Mouse (Mus musculus): ENCODE data around the gene Mfsd4b5. TPM values are rescaled to one million over a fixed set of nuclear protein-coding genes. Genes with fewer than 3 reads are reported as not detected.

Gene Mfsd4b5
- 0.13 and 0.16 TPM in 2 replicates for polyA plus RNA-seq (2015; fragmentation: Nextera tagmentation; extraction: Ambion mirVana)

DNA sequence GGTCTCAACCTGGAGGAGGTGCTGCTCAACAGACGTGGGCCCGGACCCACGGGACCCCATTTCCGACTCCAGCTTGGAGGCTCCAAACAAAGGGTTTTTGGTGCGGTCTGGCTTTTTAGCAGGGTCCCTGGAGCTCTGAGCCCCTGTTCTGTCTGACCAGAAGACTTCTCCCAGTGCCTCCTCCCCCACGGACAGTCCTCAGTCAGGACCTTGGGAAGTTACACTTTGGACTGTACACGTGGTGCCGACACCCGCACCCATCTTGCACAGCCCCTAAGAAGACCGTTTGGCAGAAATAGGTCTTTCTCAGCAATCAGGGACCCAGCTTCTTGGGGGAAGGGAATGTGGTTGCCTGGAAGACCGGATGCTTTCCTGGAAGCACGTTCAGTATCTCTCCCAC lies at the start of gene Mfsd4b5:
Gene Mfsd4b5, minus strand, starts transcription at position 181 of the 400 bp plus-strand sequence.
- ATAC-seq (ENCODE audit: low FRiP score, low TSS enrichment) = no peak
- 87% methylated on average over 12 of the region's 12 CpGs for WGBS
- DNase-seq (ENCODE audit: low spot score) = no peak

DNA sequence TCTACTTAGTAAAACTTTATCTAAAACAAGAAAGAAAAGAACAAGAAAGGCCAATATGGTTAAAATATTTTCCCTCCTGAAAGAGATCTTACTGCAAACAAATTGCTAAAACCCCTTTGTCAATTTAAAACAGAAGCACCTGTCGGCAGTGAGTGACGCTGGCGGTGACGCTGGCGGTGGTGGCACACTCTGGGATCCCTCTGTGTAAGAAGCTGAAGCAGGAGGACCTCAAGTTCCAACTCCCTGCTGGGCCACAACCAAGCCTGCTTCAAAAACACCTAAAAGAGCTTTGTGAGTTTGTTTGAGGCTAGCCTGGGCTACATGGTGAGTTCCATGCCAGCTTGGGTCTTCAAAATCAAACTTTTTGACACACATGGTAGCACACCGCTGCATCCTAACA lies 48.5 kb upstream of the Mfsd4b5 start:
- 97% methylated on average over 6 of the region's 6 CpGs for WGBS
- TF ChIP-seq CTCF (IDR thresholded peaks at IDR 0.05; ENCODE audit: low read depth) = no peak
- TF ChIP-seq EP300 (optimal IDR thresholded peaks at IDR 0.05) = no peak
- Histone ChIP-seq H3K9ac (ENCODE audit: low read length) (no peak overlapping the region), H3K4me2 (replicated peaks; ENCODE audit: low read depth) (no peak overlapping the region), H3K27me3 (ENCODE audit: control insufficient read depth, insufficient read depth, low read length) (no peaks in the 10 kb centered on the region), H3K9me3 (ENCODE audit: control insufficient read depth, low read length) (no peaks in the 10 kb centered on the region), H3K36me3 (ENCODE audit: control insufficient read depth, insufficient read depth, low read length) (no peaks in the 10 kb centered on the region), H3K27ac (replicated peaks) (no peak overlapping the region), H3K4me3 (ENCODE audit: low read depth, low read length) (no peak overlapping the region), H3K4me1 (replicated peaks; ENCODE audit: control insufficient read depth, insufficient read depth) (no peaks in the 10 kb centered on the region)
- no peak for ATAC-seq (ENCODE audit: low FRiP score, low TSS enrichment)
- no peak for DNase-seq (ENCODE audit: low spot score)

More for the DNA sequence above, at the start of gene Mfsd4b5:
- TF ChIP-seq EP300 (optimal IDR thresholded peaks at IDR 0.05) = no peak
- no peak for TF ChIP-seq CTCF (IDR thresholded peaks at IDR 0.05; ENCODE audit: low read depth)
- Histone ChIP-seq H3K36me3 (ENCODE audit: control insufficient read depth, insufficient read depth, low read length) (no peaks in the 10 kb centered on the region), H3K9ac (ENCODE audit: low read length) (no peak within 1 kb of the TSS), H3K27ac (replicated peaks) (no peak within 1 kb of the TSS), H3K4me1 (replicated peaks; ENCODE audit: control insufficient read depth, insufficient read depth) (no peaks in the 10 kb centered on the region), H3K9me3 (ENCODE audit: control insufficient read depth, low read length) (no peaks in the 10 kb centered on the region), H3K27me3 (ENCODE audit: control insufficient read depth, insufficient read depth, low read length) (no peaks in the 10 kb centered on the region), H3K4me3 (ENCODE audit: low read depth, low read length) (no peak within 1 kb of the TSS), H3K4me2 (replicated peaks; ENCODE audit: low read depth) (no peak within 1 kb of the TSS)

DNA sequence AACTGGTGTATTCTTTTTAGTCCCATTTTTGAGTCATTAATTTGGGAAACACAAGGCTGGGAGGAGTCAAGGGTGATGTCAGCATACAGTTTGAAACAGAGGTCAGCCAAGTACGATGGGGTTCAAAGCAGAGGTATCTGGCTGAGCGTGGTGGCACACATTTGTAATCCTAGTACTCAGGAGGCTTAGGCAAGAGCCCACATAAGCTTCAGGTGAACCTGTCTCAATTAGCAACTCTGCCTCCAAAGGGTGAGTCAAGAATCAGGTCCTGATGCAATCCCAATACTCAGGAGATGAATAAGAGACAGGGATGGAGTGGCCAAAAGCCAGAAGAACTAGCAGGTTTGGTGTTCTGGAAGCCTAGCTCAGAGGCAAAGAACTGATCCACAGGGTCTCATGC lies 46.5 kb upstream of the Mfsd4b5 start:
- H3K9me3 ChIP-seq (ENCODE audit: control insufficient read depth, low read length) = no peaks in the 10 kb centered on the region
- H3K9ac ChIP-seq (ENCODE audit: low read length) = no peak overlapping the region
- H3K36me3 ChIP-seq (ENCODE audit: control insufficient read depth, insufficient read depth, low read length) = no peaks in the 10 kb centered on the region
- no peak for TF ChIP-seq CTCF (IDR thresholded peaks at IDR 0.05; ENCODE audit: low read depth)
- TF ChIP-seq EP300 (optimal IDR thresholded peaks at IDR 0.05) = no peak
- H3K4me3 ChIP-seq (ENCODE audit: low read depth, low read length) = no peak overlapping the region
- 70% methylated on average over 2 of the region's 2 CpGs for WGBS
- H3K27me3 ChIP-seq (ENCODE audit: control insufficient read depth, insufficient read depth, low read length) = no peaks in the 10 kb centered on the region
- no peak overlapping the region for H3K27ac ChIP-seq (replicated peaks)
- ATAC-seq (ENCODE audit: low FRiP score, low TSS enrichment) = no peak
- DNase-seq (ENCODE audit: low spot score) = no peak
- H3K4me1 ChIP-seq (replicated peaks; ENCODE audit: control insufficient read depth, insufficient read depth) = no peaks in the 10 kb centered on the region
- no peak overlapping the region for H3K4me2 ChIP-seq (replicated peaks; ENCODE audit: low read depth)

DNA sequence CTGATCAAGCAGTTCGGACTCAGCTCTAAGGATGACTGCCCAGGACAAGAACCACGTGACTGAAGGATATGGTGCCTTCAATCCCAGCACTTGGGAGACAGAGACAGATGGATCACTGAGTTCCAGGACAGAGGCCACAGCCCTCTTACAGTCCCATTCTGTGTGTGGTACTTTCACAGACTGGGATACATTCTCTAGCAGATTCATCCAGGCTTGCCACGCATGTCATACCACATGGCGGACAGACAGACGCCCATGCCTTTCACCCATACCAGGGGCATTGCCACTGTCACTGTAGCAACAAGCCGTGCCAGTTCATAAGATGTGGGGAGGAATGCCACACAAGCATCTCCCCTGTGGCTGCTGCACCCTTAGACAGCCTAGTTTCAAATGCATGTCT lies 44.3 kb upstream of the Mfsd4b5 start:
- Histone ChIP-seq H3K4me3 (ENCODE audit: low read depth, low read length) (no peak overlapping the region), H3K9ac (ENCODE audit: low read length) (no peak overlapping the region), H3K4me2 (replicated peaks; ENCODE audit: low read depth) (no peak overlapping the region), H3K9me3 (ENCODE audit: control insufficient read depth, low read length) (no peaks in the 10 kb centered on the region), H3K27ac (replicated peaks) (no peak overlapping the region), H3K27me3 (ENCODE audit: control insufficient read depth, insufficient read depth, low read length) (no peaks in the 10 kb centered on the region), H3K4me1 (replicated peaks; ENCODE audit: control insufficient read depth, insufficient read depth) (no peaks in the 10 kb centered on the region), H3K36me3 (ENCODE audit: control insufficient read depth, insufficient read depth, low read length) (no peaks in the 10 kb centered on the region)
- no peak for DNase-seq (ENCODE audit: low spot score)
- TF ChIP-seq CTCF (IDR thresholded peaks at IDR 0.05; ENCODE audit: low read depth) (no peak), EP300 (optimal IDR thresholded peaks at IDR 0.05) (no peak)
- no peak for ATAC-seq (ENCODE audit: low FRiP score, low TSS enrichment)
- 89% methylated on average over 6 of the region's 6 CpGs for WGBS

DNA sequence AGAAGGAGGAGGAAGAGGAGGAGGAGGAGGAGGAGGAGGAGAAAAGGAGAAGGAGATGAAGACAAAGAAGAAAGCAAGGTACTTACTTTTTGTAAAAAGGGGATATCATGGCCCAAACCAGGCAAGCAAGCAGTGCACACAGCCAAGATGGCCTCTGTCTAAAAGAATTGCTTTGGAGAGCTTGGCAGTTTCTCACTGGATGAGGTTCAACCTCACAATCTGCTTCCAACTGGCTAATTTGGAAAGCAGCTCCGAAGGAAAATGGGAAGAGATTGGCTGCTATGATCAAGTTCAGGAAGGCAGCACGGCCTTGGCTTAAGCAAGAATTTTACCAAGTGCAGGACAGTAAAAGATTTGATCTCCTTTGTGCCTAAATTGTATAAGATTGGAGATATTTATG lies 43.2 kb upstream of the Mfsd4b5 start:
- no peaks in the 10 kb centered on the region for H3K36me3 ChIP-seq (ENCODE audit: control insufficient read depth, insufficient read depth, low read length)
- H3K9ac ChIP-seq (ENCODE audit: low read length) = no peak overlapping the region
- no peaks in the 10 kb centered on the region for H3K9me3 ChIP-seq (ENCODE audit: control insufficient read depth, low read length)
- ATAC-seq (ENCODE audit: low FRiP score, low TSS enrichment) (no peak), DNase-seq (ENCODE audit: low spot score) (no peak)
- H3K27me3 ChIP-seq (ENCODE audit: control insufficient read depth, insufficient read depth, low read length) = no peaks in the 10 kb centered on the region
- TF ChIP-seq EP300 (optimal IDR thresholded peaks at IDR 0.05) (no peak), CTCF (IDR thresholded peaks at IDR 0.05; ENCODE audit: low read depth) (no peak)
- no peaks in the 10 kb centered on the region for H3K4me1 ChIP-seq (replicated peaks; ENCODE audit: control insufficient read depth, insufficient read depth)
- WGBS = 70% methylated on average over 2 of the region's 2 CpGs
- H3K27ac ChIP-seq (replicated peaks) = no peak overlapping the region
- no peak overlapping the region for H3K4me2 ChIP-seq (replicated peaks; ENCODE audit: low read depth)
- no peak overlapping the region for H3K4me3 ChIP-seq (ENCODE audit: low read depth, low read length)

DNA sequence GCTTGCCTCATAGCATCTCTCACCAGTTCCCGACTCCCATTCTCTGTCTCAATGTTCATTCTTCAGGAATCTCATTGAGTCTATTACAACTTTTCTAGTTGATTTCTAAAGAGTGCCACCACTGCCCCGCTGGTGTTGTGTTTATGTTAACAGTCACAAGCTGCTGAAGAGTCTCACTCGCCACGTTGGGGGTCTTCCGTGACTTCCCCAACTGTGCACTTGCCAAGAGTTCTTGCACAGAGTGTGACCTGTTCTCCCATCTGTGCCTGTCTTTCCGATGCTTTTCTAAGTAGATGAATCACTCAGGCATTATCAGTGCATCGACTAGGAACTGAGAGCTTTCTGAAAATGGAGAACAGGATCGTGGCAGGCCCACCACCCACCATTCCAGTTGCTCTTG lies 41.6 kb upstream of the Mfsd4b5 start:
- Histone ChIP-seq H3K4me2 (replicated peaks; ENCODE audit: low read depth) (no peak overlapping the region), H3K27ac (replicated peaks) (no peak overlapping the region), H3K27me3 (ENCODE audit: control insufficient read depth, insufficient read depth, low read length) (no peaks in the 10 kb centered on the region), H3K4me3 (ENCODE audit: low read depth, low read length) (no peak overlapping the region), H3K9me3 (ENCODE audit: control insufficient read depth, low read length) (no peaks in the 10 kb centered on the region), H3K36me3 (ENCODE audit: control insufficient read depth, insufficient read depth, low read length) (no peaks in the 10 kb centered on the region), H3K4me1 (replicated peaks; ENCODE audit: control insufficient read depth, insufficient read depth) (no peaks in the 10 kb centered on the region), H3K9ac (ENCODE audit: low read length) (no peak overlapping the region)
- no peak for TF ChIP-seq EP300 (optimal IDR thresholded peaks at IDR 0.05)
- no peak for TF ChIP-seq CTCF (IDR thresholded peaks at IDR 0.05; ENCODE audit: low read depth)
- DNase-seq (ENCODE audit: low spot score) (no peak), ATAC-seq (ENCODE audit: low FRiP score, low TSS enrichment) (no peak)
- 75% methylated on average over 8 of the region's 8 CpGs for WGBS
